Mouse (Mus musculus): Measurements from ENCODE around the gene Serpina3c. TPM values are rescaled to one million over a fixed set of nuclear protein-coding genes. Genes with fewer than 3 reads are reported as not detected.

Gene Serpina3c
- total and polyA plus RNA-seq, 2 experiments from 2014 or later = not detected

DNA sequence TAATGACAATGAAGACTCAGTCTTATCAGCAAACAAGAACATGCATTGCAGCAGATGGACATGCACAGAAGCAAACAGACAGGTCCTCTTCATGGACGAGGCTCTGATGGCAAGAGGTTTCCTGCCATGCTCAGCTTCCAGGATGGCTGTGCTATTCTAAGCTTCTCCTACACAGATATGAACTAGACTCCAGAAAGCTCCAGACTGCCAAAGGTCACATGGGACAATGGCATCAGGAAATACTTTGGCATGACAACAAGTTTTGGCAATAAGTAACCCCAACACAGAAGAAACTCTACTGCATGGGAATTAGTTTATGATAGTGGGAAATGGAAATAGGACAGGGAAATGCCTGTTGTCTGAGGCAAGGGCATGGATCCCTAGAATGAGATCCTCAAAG is 10.4 kb downstream of the Serpina3c start:
- H3K9ac ChIP-seq (replicated peaks; ENCODE audit: low read length, poor library complexity, severe bottlenecking) = no peak overlapping the region
- no peak for TF ChIP-seq CTCF (IDR thresholded peaks at IDR 0.05)
- no peak overlapping the region for H3K27ac ChIP-seq (ENCODE audit: low read depth, low read length)
- no peaks in the 10 kb centered on the region for H3K36me3 ChIP-seq (ENCODE audit: insufficient read depth, low read length)
- ATAC-seq (ENCODE audit: low FRiP score) (no peak), DNase-seq (ENCODE audit: low spot score) (no peak)
- no peak overlapping the region for H3K4me3 ChIP-seq (ENCODE audit: low read depth, low read length)
- no peaks in the 10 kb centered on the region for H3K4me1 ChIP-seq (ENCODE audit: insufficient read depth, low read length)
- H3K4me2 ChIP-seq (ENCODE audit: low read depth, low read length, poor library complexity, severe bottlenecking) = no peak overlapping the region
- 84% methylated on average over 1 of the region's 1 CpGs for WGBS
- H3K27me3 ChIP-seq (ENCODE audit: insufficient read depth, low read length) = no peaks in the 10 kb centered on the region
- no peaks in the 10 kb centered on the region for H3K9me3 ChIP-seq (ENCODE audit: low read length)

DNA sequence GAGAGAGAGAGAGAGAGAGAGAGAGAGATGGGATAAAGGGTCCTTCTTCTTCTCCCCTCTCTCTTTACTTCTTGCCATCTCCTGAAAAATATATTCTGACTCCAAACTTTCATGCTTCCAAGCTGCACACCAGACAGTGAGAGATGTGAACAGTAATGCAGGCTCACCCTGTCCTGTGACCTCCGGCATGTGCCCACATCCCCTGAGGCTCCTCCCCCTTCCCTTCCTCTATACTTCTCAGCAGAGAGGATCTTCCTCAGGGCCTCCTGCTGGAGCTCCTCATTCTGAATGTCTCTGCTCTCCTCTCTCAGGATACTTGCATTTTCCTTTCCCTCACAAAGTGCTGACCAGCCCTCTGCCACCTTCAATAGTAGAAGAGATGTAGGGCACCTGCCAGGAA is 11.2 kb downstream of the Serpina3c start:
- H3K36me3 ChIP-seq (ENCODE audit: insufficient read depth, low read length) = no peaks in the 10 kb centered on the region
- no peak overlapping the region for H3K9ac ChIP-seq (replicated peaks; ENCODE audit: low read length, poor library complexity, severe bottlenecking)
- H3K9me3 ChIP-seq (ENCODE audit: low read length) = no peaks in the 10 kb centered on the region
- H3K4me1 ChIP-seq (ENCODE audit: insufficient read depth, low read length) = no peaks in the 10 kb centered on the region
- WGBS = 59% methylated on average over 1 of the region's 1 CpGs
- ATAC-seq (ENCODE audit: low FRiP score) (no peak), DNase-seq (ENCODE audit: low spot score) (no peak)
- no peak for TF ChIP-seq CTCF (IDR thresholded peaks at IDR 0.05)
- H3K4me3 ChIP-seq (ENCODE audit: low read depth, low read length) = no peak overlapping the region
- H3K27ac ChIP-seq (ENCODE audit: low read depth, low read length) = no peak overlapping the region
- H3K4me2 ChIP-seq (ENCODE audit: low read depth, low read length, poor library complexity, severe bottlenecking) = no peak overlapping the region
- H3K27me3 ChIP-seq (ENCODE audit: insufficient read depth, low read length) = no peaks in the 10 kb centered on the region

DNA sequence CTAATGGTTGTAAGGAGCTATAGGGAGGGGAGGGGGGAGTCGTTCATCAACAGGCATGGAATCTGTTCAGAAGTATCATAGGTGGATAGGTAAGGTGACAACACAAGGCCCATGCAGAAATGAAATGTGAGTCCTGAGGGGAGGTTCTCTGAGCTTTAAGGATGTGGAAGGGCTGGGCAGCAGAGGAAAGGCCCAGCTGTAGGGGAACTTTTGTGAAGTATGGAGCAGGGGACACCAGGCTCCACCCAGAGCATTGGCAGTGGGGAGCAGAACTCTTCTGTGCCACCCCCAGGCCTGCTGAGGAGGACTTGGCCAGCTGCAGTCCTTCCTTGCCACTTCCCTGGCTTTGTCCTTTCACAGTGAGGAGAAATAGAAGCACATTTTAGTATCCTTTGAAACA is 12.2 kb downstream of the Serpina3c start:
- no peak overlapping the region for H3K27ac ChIP-seq (ENCODE audit: low read depth, low read length)
- H3K4me2 ChIP-seq (ENCODE audit: low read depth, low read length, poor library complexity, severe bottlenecking) = no peak overlapping the region
- no peaks in the 10 kb centered on the region for H3K9me3 ChIP-seq (ENCODE audit: low read length)
- no peaks in the 10 kb centered on the region for H3K36me3 ChIP-seq (ENCODE audit: insufficient read depth, low read length)
- no peak for ATAC-seq (ENCODE audit: low FRiP score)
- H3K9ac ChIP-seq (replicated peaks; ENCODE audit: low read length, poor library complexity, severe bottlenecking) = no peak overlapping the region
- no peaks in the 10 kb centered on the region for H3K4me1 ChIP-seq (ENCODE audit: insufficient read depth, low read length)
- H3K27me3 ChIP-seq (ENCODE audit: insufficient read depth, low read length) = no peaks in the 10 kb centered on the region
- DNase-seq (ENCODE audit: low spot score) = no peak
- no peak overlapping the region for H3K4me3 ChIP-seq (ENCODE audit: low read depth, low read length)
- TF ChIP-seq CTCF (IDR thresholded peaks at IDR 0.05) = no peak
- WGBS = 81% methylated on average over 1 of the region's 1 CpGs

DNA sequence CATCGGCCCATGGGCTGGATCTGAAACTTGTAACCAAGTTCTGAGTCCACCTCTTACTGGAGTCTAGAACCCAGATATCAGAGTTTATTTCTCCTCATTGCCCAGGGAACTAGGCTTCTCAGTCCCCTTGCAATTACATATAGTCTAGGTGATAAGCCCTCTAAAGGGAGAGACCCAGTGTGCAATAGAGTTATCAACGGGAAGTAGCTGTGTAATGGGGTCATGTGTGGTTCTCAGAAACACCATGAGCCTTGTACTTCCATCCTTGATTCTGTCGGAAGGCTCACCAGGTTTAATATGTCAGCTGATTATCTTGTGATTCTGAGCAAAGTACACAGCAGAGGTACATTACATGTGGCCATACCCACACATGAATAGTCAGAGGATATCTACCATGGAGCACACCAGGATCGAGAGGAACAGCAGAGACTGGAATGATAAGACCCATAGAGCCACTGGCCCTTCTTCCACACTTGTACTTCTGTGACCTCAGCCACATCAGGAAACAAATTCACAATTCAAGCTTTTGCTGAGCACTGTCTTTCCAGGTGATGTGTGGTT is 13.0 kb downstream of the Serpina3c start:
- no peak for TF ChIP-seq CTCF (IDR thresholded peaks at IDR 0.05)
- Histone ChIP-seq H3K36me3 (ENCODE audit: insufficient read depth, low read length) (no peaks in the 10 kb centered on the region), H3K4me1 (ENCODE audit: insufficient read depth, low read length) (no peaks in the 10 kb centered on the region), H3K9me3 (ENCODE audit: low read length) (no peaks in the 10 kb centered on the region), H3K27me3 (ENCODE audit: insufficient read depth, low read length) (no peaks in the 10 kb centered on the region), H3K4me2 (ENCODE audit: low read depth, low read length, poor library complexity, severe bottlenecking) (no peak overlapping the region), H3K9ac (replicated peaks; ENCODE audit: low read length, poor library complexity, severe bottlenecking) (no peak overlapping the region), H3K4me3 (ENCODE audit: low read depth, low read length) (no peak overlapping the region), H3K27ac (ENCODE audit: low read depth, low read length) (no peak overlapping the region)
- WGBS = 97% methylated on average over 4 of the region's 4 CpGs
- no peak for DNase-seq (ENCODE audit: low spot score)
- no peak for ATAC-seq (ENCODE audit: low FRiP score)

DNA sequence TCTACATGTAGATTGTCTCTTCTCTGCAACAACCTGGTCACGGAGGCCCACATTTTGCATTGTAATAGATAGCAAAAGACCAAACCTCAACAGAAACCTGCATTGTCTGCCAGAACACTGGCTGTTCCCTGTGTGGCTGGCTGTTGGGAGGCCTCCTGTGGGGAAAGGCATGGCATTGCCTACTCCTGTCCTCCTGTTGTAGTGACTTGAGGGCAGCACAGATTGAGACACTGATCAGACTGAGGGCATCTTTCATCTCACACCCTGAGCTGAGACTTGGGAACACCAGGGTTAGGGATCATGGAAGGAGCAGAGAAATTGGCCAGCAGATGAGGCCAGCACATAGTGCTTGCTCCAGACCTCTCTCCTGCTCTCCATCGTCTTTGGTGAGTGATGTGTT is 15.5 kb downstream of the Serpina3c start:
- Histone ChIP-seq H3K9ac (replicated peaks; ENCODE audit: low read length, poor library complexity, severe bottlenecking) (no peak overlapping the region), H3K9me3 (ENCODE audit: low read length) (no peaks in the 10 kb centered on the region), H3K27ac (ENCODE audit: low read depth, low read length) (no peak overlapping the region), H3K4me3 (ENCODE audit: low read depth, low read length) (no peak overlapping the region), H3K4me1 (ENCODE audit: insufficient read depth, low read length) (no peaks in the 10 kb centered on the region), H3K27me3 (ENCODE audit: insufficient read depth, low read length) (no peaks in the 10 kb centered on the region), H3K4me2 (ENCODE audit: low read depth, low read length, poor library complexity, severe bottlenecking) (no peak overlapping the region), H3K36me3 (ENCODE audit: insufficient read depth, low read length) (no peaks in the 10 kb centered on the region)
- no peak for ATAC-seq (ENCODE audit: low FRiP score)
- no peak for DNase-seq (ENCODE audit: low spot score)
- TF ChIP-seq CTCF (IDR thresholded peaks at IDR 0.05) = no peak
- WGBS = 89% methylated on average over 2 of the region's 2 CpGs

- DNase-seq (ENCODE audit: low spot score) (no peak), ATAC-seq (ENCODE audit: low FRiP score) (no peak)
- Histone ChIP-seq H3K36me3 (ENCODE audit: insufficient read depth, low read length) (no peaks in the 10 kb centered on the region), H3K27ac (ENCODE audit: low read depth, low read length) (no peak overlapping the region), H3K9ac (replicated peaks; ENCODE audit: low read length, poor library complexity, severe bottlenecking) (no peak overlapping the region), H3K4me2 (ENCODE audit: low read depth, low read length, poor library complexity, severe bottlenecking) (no peak overlapping the region), H3K9me3 (ENCODE audit: low read length) (no peaks in the 10 kb centered on the region), H3K27me3 (ENCODE audit: insufficient read depth, low read length) (no peaks in the 10 kb centered on the region), H3K4me3 (ENCODE audit: low read depth, low read length) (no peak overlapping the region), H3K4me1 (ENCODE audit: insufficient read depth, low read length) (no peaks in the 10 kb centered on the region)
- no peak for TF ChIP-seq CTCF (IDR thresholded peaks at IDR 0.05)
These were observed 22.6 kb downstream of the Serpina3c start for GRCm38 (mm10) chr12:104131041-104131440.

Measured in midbrain, postnatal 0 days (tissue).